Mouse (Mus musculus) thymus, postnatal 0 days (tissue): ENCODE data around the gene Catsperz. TPM values are rescaled to one million over a fixed set of nuclear protein-coding genes. Genes with fewer than 3 reads are reported as not detected.

Source experiments
- DNase-seq: peaks from one replicate; pipeline ENCODE4 v3.0.0-alpha.2; 2015; ENCODE audit warnings: low spot score
- polyA plus RNA-seq: library from polyadenylated mRNA; unstranded; fragments of >200 nt; fragmentation: Nextera tagmentation; extraction: Ambion mirVana; gene quantifications from 2 replicates; pipeline ENCODE4 v1.2.1, GENCODE M21; 2015

Gene Catsperz
- 7.4 and 8.0 TPM in 2 replicates for polyA plus RNA-seq

GRCm38 (mm10) chr19:6925307-6925573, at the start of gene Catsperz:
Gene Catsperz, minus strand, starts transcription at chr19:6925380.
- DNase-seq = no peak

GRCm38 (mm10) chr19:6974211-6975205, 49.3 kb upstream of the Catsperz start, which contains the start of gene Ppp1r14b:
Gene Ppp1r14b, plus strand, starts transcription at chr19:6974968.
- peak; percentile 91 for DNase-seq

DNA sequence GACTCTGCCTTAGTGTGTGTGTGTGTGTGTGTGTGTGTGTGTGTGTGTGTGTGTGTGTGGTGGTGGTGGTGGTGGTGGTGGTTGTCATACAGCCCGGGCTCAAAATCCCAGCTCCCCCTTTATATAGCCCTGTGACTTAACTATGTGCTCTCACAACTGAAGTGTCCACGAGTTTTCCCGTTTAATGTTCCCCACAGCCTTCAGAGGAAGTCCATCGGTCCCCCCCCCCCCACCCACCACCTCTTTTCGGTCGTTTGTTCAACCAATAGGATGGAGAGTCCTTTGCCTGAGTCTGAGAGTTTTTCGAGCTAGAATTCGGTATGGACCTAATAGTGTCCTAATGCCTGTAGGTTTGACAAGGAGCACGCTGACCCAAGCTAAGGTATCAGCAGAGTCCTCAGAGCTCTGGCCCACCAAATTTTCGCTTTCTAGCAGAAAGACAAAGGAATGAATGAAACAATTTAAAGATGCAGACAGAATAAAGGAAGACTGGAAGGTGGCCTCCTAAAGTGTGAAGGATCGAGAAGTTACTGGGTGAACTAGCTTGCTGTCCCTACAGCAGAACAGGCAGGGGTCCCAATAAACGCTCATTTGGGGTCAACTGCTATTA, 48.5 kb upstream of the Catsperz start:
- no peak for DNase-seq

- no peak for DNase-seq
Measured at GRCm38 (mm10) chr19:6972247-6972917, 47.2 kb upstream of the Catsperz start.

DNA sequence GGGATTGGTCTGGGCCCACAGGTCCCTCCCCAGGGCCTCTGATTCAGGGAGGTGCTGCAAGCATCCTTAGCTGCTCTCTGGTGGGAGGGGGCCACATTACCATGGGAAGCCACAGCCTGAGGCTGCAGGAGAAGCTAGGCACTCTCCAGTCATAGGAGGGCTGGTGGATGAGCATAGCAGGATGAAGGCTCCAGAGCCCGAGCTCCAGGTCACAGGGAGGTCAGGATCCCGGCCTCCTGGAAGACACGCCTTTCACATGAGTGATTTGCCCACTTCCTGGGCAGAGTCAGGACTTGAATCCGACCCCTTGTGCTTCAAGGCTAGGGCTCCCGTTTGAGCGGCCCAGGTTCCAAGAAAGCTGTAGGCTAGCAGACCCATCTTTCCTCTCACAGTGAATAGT, 46.5 kb upstream of the Catsperz start:
- DNase-seq = no peak

DNA sequence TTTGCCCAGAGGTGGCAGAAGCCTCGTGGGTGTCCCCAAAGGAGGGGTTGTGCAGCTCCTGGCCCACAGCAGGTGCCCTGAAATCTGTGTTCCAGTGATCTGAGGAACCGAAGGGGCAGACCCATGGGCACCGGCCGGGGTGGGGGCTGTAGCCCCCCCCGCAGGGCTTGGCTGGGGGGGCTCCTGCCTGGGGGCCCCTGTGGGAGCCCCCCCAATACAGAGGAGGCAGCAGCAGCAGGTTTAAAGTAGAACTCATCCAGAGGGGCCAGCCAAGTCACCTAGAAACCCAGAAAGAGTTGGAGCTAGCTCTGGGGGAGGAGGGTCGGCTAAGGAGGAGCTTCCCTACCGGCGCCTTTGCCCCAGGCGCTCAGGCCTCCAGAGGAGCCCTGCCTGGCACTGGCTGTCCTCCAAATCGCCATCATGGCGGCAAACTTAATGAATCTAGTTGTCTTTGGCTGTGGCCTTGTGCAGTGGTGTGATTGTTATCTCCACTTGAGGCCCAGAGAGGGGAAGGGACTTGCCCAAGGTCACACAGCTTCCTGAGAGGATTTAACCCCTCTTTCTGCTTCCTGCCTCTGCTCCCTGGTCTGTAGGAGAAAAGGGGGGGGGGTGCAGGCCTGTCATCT, 45.4 kb upstream of the Catsperz start:
- no peak for DNase-seq

GRCm38 (mm10) chr19:6969665-6970381, 44.6 kb upstream of the Catsperz start:
- DNase-seq = peak; percentile 77

DNA sequence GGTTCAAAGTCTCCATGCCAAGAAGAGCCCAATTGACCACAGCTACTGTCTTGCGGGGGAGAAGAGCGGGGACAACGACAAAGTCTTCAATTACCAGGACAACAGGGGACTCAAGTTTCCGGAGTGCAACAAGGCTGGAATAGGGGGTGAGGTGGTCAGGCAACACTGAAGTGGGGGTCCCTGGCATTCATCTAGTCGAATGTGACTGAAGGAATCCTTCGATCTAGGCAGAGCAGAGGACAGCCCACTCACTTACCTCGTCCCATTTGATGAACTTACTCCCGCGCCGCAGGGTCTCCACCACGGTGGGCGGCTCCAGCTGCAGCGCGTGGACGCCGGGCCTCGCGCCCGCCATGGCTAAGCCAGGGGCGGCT, 44.1 kb upstream of the Catsperz start:
- no peak for DNase-seq

- DNase-seq = peak; percentile 29
Measured at GRCm38 (mm10) chr19:6968491-6969271, 43.5 kb upstream of the Catsperz start.

DNA sequence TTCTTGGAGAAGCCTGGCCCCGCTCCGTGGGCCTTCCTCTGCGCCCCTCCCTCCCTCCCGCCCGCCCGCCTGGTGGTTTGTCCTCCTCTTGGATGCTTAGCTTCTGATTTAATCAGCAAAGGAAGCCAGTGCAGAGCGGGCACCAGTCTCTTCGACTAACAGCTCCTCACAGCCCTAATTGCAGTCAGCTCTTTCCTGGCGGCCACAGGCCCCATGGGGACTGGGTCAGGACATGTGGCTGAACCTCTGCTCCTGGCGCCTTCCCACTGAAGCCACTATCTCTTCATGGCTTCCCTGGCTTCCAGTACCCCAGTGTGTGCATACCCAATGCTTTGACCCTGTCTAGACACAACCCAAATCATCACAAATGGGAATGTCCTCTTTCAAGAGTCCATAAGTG, 31.3 kb upstream of the Catsperz start:
- DNase-seq = no peak

DNA sequence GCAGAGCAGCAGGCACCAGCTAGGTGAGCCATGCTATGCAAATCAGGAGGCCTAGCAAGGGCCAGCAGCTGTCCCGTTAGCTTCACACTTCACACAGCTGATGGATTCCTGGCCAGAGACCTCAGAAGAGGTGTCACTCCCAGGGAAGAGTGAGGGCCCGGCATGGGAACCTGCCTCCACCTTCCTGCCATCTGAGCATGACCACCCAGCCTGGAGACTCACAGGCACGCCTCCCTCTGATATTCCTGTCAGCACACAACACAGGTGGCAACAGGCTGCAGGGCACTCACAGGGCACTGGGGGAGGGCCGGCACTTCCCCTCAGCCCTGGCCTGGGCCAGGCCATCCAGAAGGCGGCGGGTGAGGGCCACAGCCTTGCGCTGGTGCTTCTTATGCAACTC, 30.2 kb upstream of the Catsperz start:
- no peak for DNase-seq

DNA sequence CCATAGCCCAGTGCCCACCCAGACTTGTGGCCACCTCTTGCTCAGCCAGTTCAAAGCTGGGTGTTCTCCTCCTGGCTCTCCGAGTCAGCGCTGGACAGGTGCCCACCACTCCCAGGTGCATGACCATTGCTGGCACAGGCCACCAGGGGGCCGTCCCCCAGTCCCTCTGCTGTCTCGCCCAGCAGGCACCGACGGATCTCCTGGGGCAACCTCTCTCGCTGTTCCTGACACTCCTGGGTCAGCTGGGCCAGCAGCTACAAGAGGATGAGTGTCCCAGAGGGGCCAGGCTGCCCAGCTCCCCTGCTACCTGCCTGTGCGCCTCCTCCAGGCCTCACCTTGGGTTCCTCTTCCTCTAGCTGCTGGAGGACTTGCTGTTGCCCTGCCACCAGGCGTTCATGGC, 28.9 kb upstream of the Catsperz start:
- peak; percentile 15 for DNase-seq

GRCm38 (mm10) chr19:6952712-6953037, 27.5 kb upstream of the Catsperz start:
- DNase-seq = peak; percentile 42

GRCm38 (mm10) chr19:6951994-6952711, 27.0 kb upstream of the Catsperz start:
- DNase-seq = peak; percentile 31

- DNase-seq = peak; percentile 80
Measured at GRCm38 (mm10) chr19:6951381-6951968, 26.3 kb upstream of the Catsperz start.

DNA sequence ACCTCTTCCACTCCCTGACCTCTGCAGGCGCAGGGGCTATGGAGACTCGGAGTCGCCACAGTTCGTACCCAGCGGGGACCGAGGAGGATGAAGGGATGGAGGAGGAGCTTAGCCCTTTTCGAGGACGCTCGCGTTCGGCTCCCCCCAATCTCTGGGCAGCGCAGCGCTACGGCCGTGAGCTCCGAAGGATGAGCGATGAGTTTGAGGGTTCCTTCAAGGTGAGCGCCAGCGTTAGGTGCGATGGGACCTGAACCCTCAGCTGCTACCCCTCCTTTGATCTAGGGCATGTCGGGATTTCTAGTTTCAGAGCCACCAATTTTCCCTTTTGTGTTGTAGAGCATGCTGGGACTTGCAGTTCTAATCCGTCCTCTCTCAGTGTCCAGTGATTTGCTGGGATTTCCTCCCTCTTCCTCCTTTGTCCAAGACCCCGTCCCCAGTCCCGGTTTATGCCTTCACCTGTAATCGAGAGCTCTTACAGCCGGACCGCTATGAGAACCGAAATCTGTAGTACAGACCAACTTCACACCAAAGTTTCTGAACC, 25.5 kb upstream of the Catsperz start:
- peak; percentile 61 for DNase-seq

GRCm38 (mm10) chr19:6949951-6950350, 24.8 kb upstream of the Catsperz start:
- DNase-seq = no peak

DNA sequence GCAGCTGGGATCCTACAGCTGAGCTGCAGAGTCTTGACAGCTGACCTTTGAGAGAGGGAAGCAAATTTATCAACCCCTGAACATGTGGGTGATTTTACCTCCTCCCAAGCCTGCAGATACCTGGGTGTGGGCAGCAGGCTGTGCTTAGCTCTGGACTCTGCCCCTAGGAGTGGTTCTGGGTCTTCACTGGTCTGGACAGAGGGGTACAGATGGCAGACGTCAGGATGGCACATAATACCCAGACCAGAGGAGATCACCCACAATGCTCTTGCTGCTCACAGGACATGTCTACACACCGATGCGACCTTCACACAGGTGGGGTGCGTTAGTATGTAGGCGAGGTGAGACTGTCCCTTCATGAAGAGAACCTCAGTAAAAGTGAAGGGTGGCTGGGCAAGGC, 24.4 kb upstream of the Catsperz start:
- DNase-seq = no peak

DNA sequence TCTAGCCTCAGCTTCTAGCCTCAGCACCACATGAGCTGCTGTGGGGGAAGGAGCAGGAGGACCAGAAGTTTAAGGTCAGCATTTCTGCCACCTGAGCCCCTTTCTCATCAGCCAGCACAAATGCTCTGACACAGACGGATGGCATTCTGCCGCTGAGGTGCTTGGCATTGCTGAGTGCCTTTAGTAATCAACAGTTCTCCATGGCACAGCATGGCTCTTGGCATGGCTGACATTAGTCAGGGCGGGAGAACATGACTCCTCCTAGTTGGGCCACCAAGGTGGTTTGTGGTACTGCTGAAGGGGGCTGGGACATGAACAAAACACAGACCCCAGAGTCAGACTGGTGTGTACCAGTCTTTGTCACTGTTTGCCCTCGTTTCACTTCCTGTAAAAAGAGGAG, 23.0 kb upstream of the Catsperz start:
- no peak for DNase-seq
